Mouse (Mus musculus): ENCODE measurements at regions not wholly inside any gene's neighbourhood (a gene's known extent, or its start where the extent isn't known, plus 50 kb on each side); places are given as distances from the start of the nearest gene placed in this dataset.

DNA sequence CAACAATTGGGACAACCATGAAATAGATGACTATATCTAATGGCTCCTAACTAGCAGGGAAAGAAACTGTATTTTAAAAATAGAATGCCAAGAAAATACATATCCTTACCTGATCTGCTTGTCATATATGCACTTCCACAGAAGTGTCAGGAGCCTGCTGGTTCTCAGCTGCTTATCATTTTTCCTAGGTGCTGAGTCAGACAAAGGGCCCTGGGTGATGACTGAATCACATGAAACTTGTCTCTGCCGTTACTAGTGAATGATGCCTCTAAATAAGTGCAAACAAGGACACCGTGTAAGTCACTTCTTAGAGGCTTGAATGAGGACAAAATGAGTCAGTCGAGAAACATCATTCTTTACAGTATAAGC is 263.5 kb upstream of the Ptger4 start:
- TF ChIP-seq POLR2A (IDR thresholded peaks at IDR 0.05; ENCODE audit: insufficient read depth, low read length) (no peak), CTCF (IDR thresholded peaks at IDR 0.05; ENCODE audit: low read depth, low read length) (no peak)
